Mouse (Mus musculus) embryo, embryonic 10 days (tissue): ENCODE results near the gene Rgs2.

Experiments
- DNase-seq: peaks from one replicate; pipeline ENCODE4 v3.0.0-alpha.2; 2015; ENCODE audit warnings: low spot score

Rgs2 gene

DNA sequence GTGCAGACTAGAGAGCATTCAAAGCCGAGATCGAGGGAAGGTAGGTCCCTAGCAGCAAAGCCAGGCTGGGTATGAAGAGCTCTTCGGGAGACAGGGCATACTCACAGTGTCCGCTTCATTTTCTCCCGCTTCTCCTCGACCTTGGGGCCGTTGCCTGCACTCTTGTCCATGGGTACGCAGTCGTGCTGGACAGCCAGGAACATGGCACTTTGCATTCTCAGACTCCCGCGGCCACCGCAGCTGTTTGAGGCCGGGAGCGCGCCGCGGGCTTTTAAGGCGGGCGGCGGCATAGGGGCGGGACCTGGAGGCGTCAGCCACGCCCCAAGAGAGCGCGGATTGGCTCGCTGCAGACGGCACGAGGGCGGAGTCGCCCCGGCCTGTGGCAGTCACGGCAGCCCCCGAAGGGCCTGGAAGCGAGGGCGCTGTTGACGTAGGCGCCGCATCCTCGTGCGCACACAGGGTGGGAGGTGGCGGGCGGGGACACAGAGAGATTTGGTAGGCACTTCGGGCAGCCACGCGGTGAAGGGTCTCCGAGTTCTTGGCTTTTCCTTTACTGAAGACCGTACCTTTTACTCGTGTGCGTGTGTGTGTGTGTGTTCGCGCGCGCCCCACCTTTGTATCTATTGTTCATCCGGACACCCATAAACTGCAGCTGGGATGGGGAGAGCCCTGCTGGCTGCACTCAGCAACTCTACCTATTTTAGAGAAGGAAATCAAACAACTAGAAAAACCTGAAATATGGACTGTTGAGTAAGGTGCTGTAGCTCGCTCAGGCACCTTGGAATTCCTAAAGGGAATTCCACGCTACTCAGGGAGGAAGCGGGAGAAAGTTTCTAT, at the start of gene Rgs2:
Gene Rgs2 (minus strand): TSS at position 258 of the 837 bp plus-strand sequence.
- peak; percentile 96 for DNase-seq

DNA sequence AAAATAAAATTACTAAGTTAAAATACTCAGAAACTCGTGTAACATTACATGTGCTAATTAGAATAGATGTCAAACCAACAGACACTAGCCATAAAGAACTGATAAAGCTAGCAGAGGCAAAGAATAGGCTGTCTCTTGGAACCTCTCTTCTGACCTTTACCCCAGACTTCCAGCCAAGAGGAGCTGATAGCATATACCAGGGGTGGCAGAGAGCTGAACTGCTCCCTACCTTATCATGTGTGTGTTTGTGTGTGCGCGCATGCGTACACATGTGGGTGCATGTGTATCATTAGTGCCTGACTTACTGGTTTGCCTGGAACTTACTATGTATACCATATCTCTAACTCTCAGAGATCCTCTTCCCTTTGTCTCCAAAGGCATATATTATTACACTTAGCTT, 49.4 kb upstream of the Rgs2 start:
- no peak for DNase-seq

DNA sequence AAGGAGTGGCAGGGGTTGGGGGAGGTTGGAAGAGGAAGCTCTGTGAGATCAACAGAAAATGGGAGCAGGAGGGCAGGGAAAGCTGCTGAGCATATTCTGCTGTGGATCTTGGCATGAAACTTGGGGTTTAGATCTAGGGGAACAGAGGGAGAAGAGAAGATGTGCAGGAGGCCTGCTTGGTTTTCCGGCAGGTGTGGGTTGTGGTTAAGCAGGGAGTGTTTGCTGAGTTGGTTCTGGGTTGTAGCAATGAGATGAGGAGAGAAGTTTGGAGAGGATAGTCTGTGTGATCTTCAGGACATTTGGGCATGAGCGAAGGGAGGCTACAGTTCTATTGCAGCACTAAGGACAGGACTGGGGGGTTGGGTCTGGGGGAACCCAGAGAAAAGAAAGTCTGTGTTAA, 37.9 kb upstream of the Rgs2 start:
- DNase-seq, result no peak

DNA sequence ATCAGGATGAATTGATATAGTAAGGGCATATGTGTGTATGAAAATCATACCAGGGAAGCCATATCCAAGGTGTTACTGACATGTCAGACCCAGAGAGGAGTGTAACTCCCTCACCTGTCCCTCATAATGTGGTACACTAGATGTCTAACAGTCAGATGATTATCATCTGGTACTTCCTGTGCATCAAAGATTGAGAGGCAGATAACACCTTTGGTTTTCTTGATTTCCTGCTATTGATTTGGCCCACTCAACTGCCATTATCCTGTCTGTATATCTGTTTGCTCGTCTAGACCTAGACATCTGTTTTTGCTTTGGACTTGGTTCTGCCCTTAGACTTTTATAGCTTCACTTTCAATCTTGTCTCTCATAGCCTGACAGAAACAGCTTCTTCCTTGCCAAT, 29.5 kb upstream of the Rgs2 start:
- no peak for DNase-seq

DNA sequence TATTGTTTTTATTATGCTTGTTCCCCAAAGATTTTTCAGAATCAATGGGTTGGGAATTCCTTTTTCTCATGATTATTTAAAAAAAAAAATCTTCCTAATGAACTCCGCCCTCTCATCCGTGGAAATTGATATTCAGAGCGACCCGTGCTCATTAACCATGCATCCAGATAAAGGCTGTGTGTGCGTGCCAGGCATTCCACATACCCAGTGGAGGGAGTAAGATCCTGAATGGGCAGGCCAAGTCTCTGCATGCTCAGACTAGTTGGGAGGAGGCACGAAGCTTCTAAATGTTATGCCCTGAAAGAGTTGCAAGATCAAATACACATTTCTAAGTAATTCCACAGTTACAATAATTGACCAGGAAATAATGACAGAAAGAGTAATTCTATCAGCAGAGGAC, 26.5 kb upstream of the Rgs2 start:
- DNase-seq, result peak; percentile 14

DNA sequence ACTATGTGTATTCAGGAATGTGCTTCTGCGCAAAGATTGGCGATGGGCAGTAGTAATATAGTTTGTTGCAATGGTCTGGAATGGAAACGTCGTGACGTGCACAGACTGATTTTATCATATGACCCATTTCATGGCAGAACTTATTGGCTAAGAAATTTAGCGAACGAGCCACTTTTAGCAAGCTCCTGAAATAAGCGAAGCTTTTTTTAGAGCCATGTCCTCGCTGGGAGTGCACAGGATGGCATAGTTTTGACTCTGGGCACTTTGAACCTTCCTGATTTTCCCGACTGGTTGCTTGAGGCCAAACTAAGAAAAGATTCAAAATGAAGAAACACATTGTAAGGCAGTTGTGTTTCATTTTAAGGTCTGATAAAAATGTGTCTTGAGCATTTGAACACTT, 25.7 kb upstream of the Rgs2 start:
- no peak for DNase-seq

DNA sequence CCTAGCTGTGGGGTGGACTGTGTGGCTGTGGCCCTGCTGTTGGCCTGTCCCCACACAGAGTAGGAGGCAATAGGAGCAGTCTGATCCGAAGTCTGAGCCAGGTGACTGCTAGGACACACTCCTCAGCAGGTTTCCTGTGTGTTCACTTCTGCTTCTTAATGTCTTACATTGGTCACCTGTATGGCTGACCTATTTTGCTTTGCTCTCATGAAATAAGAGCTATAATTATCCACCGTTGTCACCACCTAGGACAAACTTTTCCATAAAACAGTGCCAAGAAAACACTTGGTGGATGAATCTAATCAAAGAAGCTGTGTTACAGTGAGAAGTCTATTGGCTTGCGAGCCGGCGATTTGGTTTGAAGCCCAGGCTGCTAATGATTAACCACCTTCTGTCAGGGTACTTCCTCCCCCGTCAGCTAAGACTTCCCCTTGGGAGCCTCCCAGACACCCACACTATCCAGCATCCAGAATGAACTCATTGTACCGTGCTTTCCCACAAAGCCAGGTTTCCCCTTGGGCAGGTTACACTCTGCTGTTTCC, 14.5 kb upstream of the Rgs2 start:
- DNase-seq, result no peak

DNA sequence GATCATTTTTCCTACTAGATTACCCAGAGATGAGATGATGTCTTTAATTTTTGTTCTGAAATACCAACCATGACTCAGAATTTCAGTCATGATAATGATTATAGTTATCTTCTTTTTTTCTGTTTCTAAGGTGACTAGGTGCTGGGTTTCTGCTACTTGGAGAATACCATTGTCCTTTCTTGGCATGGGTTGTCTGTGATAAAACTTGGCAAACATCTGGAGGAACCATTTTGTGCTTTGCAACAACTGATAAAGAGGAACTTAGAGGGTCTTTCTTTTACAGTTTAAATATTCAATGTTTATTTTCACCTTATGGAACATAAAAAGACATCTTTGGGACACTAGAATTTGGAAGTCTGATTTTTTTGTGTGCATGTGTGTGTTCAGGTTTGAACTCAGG, 10.0 kb upstream of the Rgs2 start:
- no peak for DNase-seq

DNA sequence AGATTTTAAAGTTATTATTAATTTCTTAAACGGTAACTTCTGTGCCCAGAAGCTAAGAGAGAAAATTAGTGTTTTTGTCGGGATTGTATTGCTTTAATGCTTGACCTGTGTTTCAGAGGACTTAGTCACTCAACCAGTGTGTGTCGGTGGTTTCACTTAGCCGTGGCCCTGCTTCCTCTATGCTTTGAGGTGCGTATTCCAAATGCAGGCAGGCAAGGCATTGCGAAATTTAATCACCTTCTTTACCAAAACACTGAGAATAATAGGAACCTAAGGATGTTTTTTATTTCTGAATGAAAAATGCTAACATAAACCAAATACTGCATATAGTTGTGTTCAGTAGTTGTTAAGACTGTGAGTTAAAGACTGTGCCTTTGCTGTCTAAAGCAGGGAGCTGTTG, 3.4 kb upstream of the Rgs2 start:
- no peak for DNase-seq

DNA sequence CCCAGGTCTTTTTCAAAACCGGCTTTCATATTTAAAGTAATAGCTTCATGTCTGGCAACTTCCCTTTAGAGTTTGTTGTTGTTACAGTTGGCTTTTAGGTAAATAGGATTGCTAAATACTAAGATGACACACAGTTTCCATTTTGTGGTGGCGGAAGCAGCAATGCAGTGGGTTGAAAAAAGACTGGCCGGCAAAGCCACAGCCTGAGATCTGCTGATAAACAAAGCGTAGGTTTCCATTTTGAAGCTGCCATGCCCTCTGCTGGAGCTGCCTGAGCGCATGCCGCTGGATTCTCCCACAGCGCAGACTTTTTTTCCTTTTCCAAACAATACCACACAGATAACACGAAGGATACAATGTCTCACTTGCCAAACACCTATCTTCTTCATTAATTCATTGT, 2.6 kb upstream of the Rgs2 start:
- DNase-seq, result peak; percentile 85

DNA sequence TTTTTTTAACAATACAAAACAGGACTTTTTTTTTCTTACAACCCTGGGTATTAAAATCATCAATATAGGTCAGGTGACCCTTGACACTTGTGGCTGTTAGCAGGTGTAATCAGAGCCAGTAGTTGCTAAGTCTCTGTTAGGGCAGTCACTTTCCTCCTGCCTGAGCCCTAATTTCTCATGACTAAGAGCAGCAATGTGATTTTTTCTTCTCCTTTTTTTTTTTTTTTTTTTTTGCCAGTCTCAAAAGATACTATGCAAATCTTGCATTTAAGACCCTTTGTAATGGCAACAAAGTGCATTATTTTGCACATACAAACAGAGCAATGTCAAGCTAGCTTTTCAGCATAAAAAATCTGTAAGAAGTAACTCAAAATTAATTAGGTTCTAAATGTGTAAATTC, 1.7 kb upstream of the Rgs2 start:
- DNase-seq, result no peak

DNA sequence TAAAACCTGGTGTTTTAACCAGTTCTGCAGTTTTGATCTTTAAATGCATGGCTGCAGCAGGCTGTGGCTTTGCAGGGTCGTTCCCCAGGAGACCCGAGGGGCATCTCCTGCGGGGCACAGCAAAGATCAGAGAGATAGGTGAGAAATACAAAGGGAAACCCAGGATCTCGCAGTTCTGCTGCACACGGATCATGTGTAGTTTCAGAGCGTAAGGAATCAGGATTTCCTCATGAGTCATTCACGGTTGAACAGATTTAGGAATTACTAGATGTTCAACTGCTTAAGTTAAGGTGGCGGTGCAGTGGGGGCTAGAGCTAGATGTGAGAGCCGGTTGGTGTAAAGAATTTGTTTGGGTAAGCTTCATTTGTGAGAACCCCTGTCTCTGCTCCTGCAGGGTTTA, 780 bp upstream of the Rgs2 start:
- DNase-seq, result peak; percentile 43

DNA sequence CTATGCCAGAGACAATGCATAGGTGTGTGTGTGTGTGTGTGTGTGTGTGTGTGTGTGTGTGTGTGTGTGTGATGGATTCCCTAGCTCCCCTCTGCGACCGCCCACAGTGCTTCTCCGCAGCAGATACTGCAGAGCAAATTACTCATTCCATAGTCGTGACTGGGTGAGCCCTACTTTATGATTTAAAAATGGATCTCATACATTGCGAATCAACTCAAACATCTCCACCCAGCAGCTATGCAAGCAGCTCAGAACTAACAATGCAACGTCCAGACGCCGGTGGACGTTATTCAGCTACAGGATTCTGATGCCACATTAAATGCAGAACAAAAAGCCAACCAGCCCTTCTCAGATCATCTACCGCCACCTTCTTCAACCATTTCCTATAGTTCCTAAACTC, 545 bp downstream of the Rgs2 start:
- peak; percentile 28 for DNase-seq

DNA sequence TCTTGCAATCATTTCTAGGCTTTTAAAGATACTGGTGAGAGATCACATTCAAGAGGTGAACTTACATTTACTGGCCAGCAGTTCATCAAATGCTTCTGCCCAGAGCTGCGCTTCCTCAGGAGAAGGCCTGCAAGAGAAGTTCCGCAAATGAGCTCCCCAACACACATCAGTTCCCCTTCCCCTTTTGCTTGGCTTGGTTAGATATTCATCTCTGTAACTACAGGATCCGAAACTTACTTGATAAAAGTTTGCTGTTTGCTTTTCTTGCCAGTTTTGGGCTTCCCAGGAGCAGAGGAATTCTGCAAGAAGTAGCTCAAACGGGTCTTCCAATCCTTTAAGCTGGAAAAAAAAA, 1.3 kb downstream of the Rgs2 start:
- DNase-seq, result no peak

DNA sequence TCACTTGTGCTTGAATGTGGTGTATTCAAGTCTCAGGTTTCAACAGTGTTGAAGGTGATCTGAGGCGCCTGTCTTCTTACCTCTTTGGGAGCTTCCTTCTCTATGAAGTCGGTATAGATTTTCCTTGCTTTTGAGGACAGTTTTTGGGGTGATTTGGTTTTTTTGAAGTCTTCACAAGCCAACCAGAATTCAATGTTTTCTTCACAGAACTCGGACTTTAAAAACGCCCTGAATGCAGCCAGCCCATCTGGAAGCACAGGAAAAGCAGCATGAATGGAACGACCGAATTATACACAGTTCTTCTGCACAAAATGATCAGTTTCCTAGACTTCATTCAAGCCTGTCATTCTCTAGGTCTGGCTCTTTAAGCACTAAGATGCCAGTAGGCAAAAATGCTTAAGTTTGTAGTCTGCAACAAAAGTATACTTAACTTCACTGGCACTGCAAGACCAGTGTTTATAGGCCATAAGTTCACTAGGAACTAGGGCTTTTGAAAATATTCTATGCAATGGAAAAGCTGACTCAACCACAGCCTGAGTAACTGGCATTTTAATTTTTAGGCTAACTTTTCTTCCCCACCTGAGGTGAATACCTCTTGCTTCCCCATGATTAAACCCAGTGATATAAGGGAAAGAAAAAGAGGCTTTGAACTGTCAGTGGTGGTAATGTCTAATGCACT, 1.8 kb downstream of the Rgs2 start:
- DNase-seq, result no peak

DNA sequence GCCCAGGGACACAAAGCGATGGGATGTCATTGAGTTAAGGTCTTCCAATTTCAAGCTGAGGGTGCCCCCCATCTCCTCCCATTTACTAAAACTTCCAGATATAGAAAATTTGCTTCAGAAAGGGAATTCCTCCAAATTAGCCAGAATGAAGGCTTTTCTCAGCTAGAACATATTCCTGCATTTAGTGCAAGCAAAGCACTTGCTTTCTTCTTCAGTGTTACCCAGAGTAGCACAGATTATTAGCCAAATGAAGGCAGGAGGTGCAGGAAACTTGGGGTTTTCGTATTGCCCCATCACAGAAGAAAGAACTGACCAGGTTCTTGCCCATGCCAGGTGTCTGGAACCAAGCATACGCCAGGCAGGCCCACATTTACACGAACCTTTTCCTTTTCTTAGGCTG, 3.7 kb downstream of the Rgs2 start:
- DNase-seq, result no peak

DNA sequence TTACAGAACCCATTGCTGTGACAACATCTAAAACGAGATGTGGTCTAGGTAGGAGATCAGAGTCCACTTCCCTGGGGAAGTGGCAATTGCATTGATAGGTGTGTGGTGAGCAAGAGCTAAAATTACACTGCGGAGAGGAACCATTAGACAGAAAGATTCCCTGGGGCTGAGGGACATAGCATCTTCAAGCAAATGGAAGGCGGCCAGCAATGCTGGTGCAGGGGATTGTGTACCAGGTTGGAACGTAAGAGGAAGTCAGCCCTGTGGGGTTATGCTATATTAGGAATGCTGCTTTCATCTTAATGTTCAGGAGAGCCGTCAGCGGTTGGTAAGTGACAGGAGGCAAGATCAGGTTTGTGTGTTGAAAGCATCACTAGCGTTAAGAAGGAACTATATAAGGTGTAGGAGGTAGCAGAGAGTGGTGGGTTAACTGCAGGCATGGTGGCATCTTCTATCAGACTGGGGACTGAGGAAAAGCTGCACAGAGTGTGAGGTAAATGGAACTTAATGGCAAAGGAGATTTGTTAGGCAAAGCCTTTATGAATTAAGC, 4.5 kb downstream of the Rgs2 start:
- DNase-seq, result no peak

DNA sequence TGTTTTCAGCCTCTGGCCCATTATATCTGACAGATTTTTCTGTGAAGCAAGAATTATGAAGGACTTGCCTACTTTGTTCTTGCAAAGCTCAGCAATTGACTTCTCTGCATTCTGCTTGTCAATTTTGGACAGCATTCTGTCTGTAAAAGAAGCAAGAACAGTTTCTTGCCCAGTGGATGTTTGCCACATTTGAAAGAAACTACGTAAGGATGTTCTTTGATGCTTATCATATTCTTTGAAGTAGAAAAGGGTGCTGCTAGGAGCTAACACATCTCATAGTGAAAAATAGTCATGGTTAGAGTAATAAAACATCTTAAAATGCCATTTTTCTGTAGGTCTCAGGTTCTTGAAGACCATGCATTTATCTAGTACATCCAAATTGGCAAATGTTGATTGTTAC, 10.9 kb downstream of the Rgs2 start:
- no peak for DNase-seq

DNA sequence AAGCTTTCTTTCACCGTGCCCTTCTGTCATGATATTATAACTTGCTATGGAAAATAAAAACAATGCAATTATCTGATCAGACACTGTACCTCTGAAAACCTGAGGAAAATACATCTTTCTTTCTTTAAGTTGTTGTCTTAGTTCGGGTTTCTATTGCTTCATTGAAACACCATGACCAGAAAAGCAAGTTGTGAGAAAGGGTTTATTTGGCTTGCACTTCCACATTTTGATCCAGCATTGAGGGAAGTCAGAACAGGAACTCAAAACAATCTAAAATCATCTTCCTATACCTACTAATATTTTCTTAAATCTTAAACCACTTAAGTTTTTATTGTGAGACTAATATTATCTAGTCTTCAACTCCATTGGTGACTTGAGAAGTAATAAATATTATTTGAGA, 11.4 kb downstream of the Rgs2 start:
- no peak for DNase-seq

DNA sequence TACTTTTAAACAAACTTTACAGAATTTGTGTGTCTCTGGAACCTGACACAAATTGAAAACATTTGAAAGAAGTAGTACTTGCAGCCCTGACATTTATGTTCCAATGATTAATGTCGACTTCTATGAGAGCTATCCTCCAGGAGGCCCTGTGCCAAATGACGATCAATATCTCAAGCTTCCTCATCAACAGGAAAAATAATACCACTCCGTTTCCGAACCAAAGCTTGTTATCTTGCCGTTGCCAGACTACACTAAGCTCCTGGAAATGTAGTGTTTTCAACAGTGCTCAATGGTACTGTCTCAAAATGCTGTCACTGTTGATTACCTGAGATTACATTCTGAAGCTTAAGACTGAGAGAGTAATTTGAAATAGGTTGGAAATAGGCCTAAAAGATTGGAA, 13.7 kb downstream of the Rgs2 start:
- no peak for DNase-seq

DNA sequence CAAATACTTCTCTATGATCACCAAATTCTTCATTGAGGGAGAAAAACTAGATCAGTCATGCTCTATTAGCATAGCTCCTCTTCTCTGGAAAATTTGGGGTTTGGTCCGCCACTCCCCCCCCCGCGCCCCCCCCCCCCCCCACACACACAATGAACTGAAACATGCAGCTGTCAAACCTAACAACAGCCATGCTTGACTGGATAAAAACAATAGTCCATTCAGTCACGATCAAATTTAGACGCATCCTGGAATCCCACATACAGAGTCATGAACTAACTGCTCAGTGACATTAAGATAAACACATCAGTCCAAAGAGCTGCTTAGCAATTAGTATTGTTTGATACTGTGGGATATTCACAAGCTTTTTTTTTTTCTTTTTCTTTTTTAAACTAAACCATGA, 14.2 kb downstream of the Rgs2 start:
- peak; percentile 36 for DNase-seq

DNA sequence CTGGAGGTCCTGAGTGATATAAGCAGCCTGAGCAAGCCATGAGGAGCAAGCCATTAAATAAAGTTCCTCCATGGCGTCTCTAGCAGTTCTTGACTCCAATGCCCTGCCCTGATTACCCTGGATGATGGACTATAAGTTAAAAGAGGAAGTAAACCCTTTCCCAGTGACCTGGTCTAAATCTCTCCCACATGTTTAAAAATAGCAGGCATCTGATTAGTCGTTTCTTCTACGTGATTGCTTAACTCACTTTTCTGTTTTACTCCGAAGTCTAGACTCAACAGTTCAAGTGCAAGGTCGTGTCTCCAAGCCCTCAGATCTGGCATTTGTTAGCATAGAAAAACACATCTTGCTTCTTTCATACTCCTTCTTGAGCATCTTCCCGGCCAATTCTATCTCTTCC, 15.2 kb downstream of the Rgs2 start:
- DNase-seq, result no peak

DNA sequence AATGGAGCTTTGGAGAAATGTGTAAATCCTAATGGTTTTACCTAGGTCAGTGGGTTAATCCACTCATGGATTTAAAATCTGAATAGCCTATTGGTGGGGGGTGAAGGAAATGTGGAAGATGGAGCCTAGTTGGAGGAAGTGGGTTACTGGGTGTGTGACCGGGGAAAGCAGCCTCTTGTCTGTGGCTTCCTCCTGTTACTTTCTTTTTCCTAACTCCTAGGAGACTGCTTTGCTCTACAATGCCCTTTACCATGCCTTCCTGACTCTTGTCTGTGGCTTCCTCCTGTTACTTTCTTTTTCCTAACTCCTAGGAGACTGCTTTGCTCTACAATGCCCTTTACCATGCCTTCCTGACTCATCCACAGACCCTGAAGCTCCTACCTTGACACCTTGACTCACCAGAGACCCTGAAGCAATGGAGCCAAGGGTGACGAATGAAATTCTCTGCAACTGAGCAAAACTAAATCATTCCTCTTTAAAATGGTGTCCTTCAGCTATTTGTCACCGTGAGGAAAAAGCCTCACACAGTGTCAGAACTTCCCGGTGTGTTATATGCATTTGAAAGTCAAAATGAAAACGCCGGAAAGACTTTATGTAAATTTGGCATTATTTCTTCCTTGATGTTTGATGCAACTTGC, 18.9 kb downstream of the Rgs2 start:
- DNase-seq, result no peak
